Mouse (Mus musculus) hindbrain, embryonic 16.5 days (tissue): ENCODE measurements around the gene Mto1. TPM values are rescaled to one million over a fixed set of nuclear protein-coding genes. Genes with fewer than 3 reads are reported as not detected.

Experiments
- ATAC-seq: fragments of 200-750 bp; cut with Nextera tagmentation; 2 replicates; pipeline ENCODE4 v1.8.0; 2017; ENCODE audit warnings: moderate TSS enrichment, moderate library complexity
- H3K27ac ChIP-seq: fragments of 300-500 bp; sonication (generic); 2 replicates; pipeline ENCODE4 v1.5.1; 2014; ENCODE audit warnings: low read depth, mild to moderate bottlenecking, control low read depth, low read length, moderate library complexity
- H3K27me3 ChIP-seq: fragments of 300-500 bp; sonication (generic); replicated peaks from 2 replicates; pipeline ENCODE4 v1.6.1; 2014; ENCODE audit warnings: low read length; ENCODE audit not compliant: control insufficient read depth, insufficient read depth
- H3K36me3 ChIP-seq: fragments of 300-500 bp; sonication (generic); 2 replicates; pipeline ENCODE4 v1.6.1; 2014; ENCODE audit warnings: mild to moderate bottlenecking, low read length, moderate library complexity, mixed read lengths; ENCODE audit not compliant: control insufficient read depth, insufficient read depth
- H3K4me1 ChIP-seq: fragments of 300-500 bp; sonication (generic); 2 replicates; pipeline ENCODE4 v1.6.1; 2014; ENCODE audit warnings: low read depth, low read length; ENCODE audit not compliant: control insufficient read depth, insufficient read depth
- H3K4me2 ChIP-seq: fragments of 300-500 bp; sonication (generic); 2 replicates; pipeline ENCODE4 v1.6.1; 2014; ENCODE audit warnings: mild to moderate bottlenecking, low read length, control low read depth, moderate library complexity
- H3K4me3 ChIP-seq: fragments of 300-500 bp; sonication (generic); 2 replicates; pipeline ENCODE4 v1.5.1; 2014; ENCODE audit warnings: mild to moderate bottlenecking, low read length, control low read depth, moderate library complexity
- H3K9ac ChIP-seq: fragments of 300-500 bp; sonication (generic); 2 replicates; pipeline ENCODE4 v1.6.1; 2014; ENCODE audit warnings: low read depth, mild to moderate bottlenecking, control low read depth, low read length, moderate library complexity
- H3K9me3 ChIP-seq: fragments of 300-500 bp; sonication (generic); 2 replicates; pipeline ENCODE4 v1.6.1; 2014; ENCODE audit warnings: mild to moderate bottlenecking, low read length, moderate library complexity; ENCODE audit not compliant: control insufficient read depth
- WGBS: fragments of 180-500 bp; shearing (Covaris S2); extraction: QIAGEN DNeasy Blood & Tissue Kit; methylation state at CpG from one replicate; pipeline ENCODE4 v1.1.7; 2014; 5-methylcytosine and 5-hydroxymethylcytosine counted together
- microRNA-seq: library from miRNA; unstranded; fragments of <30 nt; microRNA quantifications from one replicate; pipeline ENCODE4, GENCODE M21; 2017
- polyA plus RNA-seq: library from polyadenylated mRNA; unstranded; fragments of >200 nt; fragmentation: Nextera tagmentation; extraction: Ambion mirVana; gene quantifications from 2 replicates; pipeline ENCODE4 v1.2.1, GENCODE M21; 2015

The Mto1 gene
- polyA plus RNA-seq, 1 experiment from 2014 or later, result 30.0 TPM

GRCm38 (mm10) chr9:78521689-78522088 is 73.7 kb downstream of the Mto1 start:
- H3K36me3 ChIP-seq, result no peaks in the 10 kb centered on the region
- no peaks in the 10 kb centered on the region for H3K9me3 ChIP-seq
- H3K9ac ChIP-seq, result peak overlapping the region; percentile 70
- no peaks in the 10 kb centered on the region for H3K27me3 ChIP-seq
- WGBS, result 29% methylated on average over 14 of the region's 14 CpGs
- peak overlapping the region; percentile 79 for H3K27ac ChIP-seq
- peak; percentile 3; the same call in 1 of the 2 replicates for ATAC-seq
- peaks cover 7% of the 10 kb centered on the region for H3K4me1 ChIP-seq
- peak overlapping the region; percentile 88 for H3K4me2 ChIP-seq
- peak overlapping the region; percentile 53 for H3K4me3 ChIP-seq

Small RNAs within 50 kb of the gene (microRNA-seq; reads per million reads assigned to microRNA genes)
- gene Gm26377, result not detected

Other genes starting within 250 kb of the Mto1 start
- gene Gsta1, start 217.6 kb upstream of the Mto1 start, polyA plus RNA-seq, result not detected in 2 replicates
- gene Gm3776, start 191.1 kb upstream of the Mto1 start, polyA plus RNA-seq, result not detected in 2 replicates
- not detected in 2 replicates for gene Gm10639, start 158.3 kb upstream of the Mto1 start, polyA plus RNA-seq
- gene Omt2a, start 133.4 kb upstream of the Mto1 start, polyA plus RNA-seq, result not detected in 2 replicates
- gene Omt2b, start 120.6 kb upstream of the Mto1 start, polyA plus RNA-seq, result not detected in 2 replicates
- not detected in 2 replicates for gene Gsta2, start 92.4 kb upstream of the Mto1 start, polyA plus RNA-seq
- 4.5 and 6.4 TPM in 2 replicates for gene Dppa5a, start 80.0 kb upstream of the Mto1 start, polyA plus RNA-seq
- gene Ooep, start 69.5 kb upstream of the Mto1 start, polyA plus RNA-seq, result 4.8 TPM in 2 replicates
- 0.29 and 0.44 TPM in 2 replicates for gene Ddx43, start 52.4 kb upstream of the Mto1 start, polyA plus RNA-seq
- gene Cgas, start 5.0 kb upstream of the Mto1 start, polyA plus RNA-seq, result 0.54 and 0.79 TPM in 2 replicates
- 1.8 and 2.3 TPM in 2 replicates for gene Gm17324, start 578 bp downstream of the Mto1 start, polyA plus RNA-seq
- gene Eef1a1, start 40.9 kb downstream of the Mto1 start, polyA plus RNA-seq, result 2,954 and 2,983 TPM in 2 replicates
- 15.6 and 15.8 TPM in 2 replicates for gene Slc17a5, start 139.8 kb downstream of the Mto1 start, polyA plus RNA-seq
- gene Cd109, start 167.3 kb downstream of the Mto1 start, polyA plus RNA-seq, result 0.95 and 2.0 TPM in 2 replicates